Mouse (Mus musculus) monocyte, adult 5-6 weeks (primary cell): Measurements from ENCODE around the gene Mrpl17. TPM values are rescaled to one million over a fixed set of nuclear protein-coding genes. Genes with fewer than 3 reads are reported as not detected.

Source experiments
- total RNA-seq: library from RNA; stranded (forward); fragments of 200-1000, 200-491, 200-594 nt; gene quantifications from 3 replicates; pipeline ENCODE4 v1.2.3, GENCODE M21; 2017

The Mrpl17 gene
- total RNA-seq, 1 experiment from 2014 or later, result 12.5 TPM

Other genes with a start within 250 kb of the Mrpl17 start
- gene Apbb1, start 229.4 kb downstream of the Mrpl17 start, total RNA-seq, result 6.0 to 25.3 TPM (median 10.9 TPM) in 3 replicates
- gene Hpx, start 211.0 kb downstream of the Mrpl17 start, total RNA-seq, result not detected in 3 replicates
- gene Trim3, start 177.5 kb downstream of the Mrpl17 start, total RNA-seq, result 4.9 to 26.3 TPM (median 23.4 TPM) in 3 replicates
- 57.4 to 73.7 TPM (median 68.2 TPM) in 3 replicates for gene Timm10b, start 171.0 kb downstream of the Mrpl17 start, total RNA-seq
- 35.1 to 41.9 TPM (median 38.1 TPM) in 3 replicates for gene Arfip2, start 170.7 kb downstream of the Mrpl17 start, total RNA-seq
- gene Gm45799, start 170.5 kb downstream of the Mrpl17 start, total RNA-seq, result 1.5 to 7.3 TPM (median 2.1 TPM) in 3 replicates
- gene Dnhd1, start 160.3 kb downstream of the Mrpl17 start, total RNA-seq, result 1.6 to 6.3 TPM (median 5.8 TPM) in 3 replicates
- gene Ilk, start 74.5 kb downstream of the Mrpl17 start, total RNA-seq, result 105 to 145 TPM (median 128 TPM) in 3 replicates
- gene Rrp8, start 73.7 kb downstream of the Mrpl17 start, total RNA-seq, result 9.4 to 15.5 TPM (median 14.7 TPM) in 3 replicates
- gene Taf10, start 66.7 kb downstream of the Mrpl17 start, total RNA-seq, result 113 to 187 TPM (median 117 TPM) in 3 replicates
- 13.5 to 25.3 TPM (median 22.9 TPM) in 3 replicates for gene Tpp1, start 58.9 kb downstream of the Mrpl17 start, total RNA-seq
- not detected in 3 replicates for gene Dchs1, start 23.4 kb downstream of the Mrpl17 start, total RNA-seq
- 401 to 1,201 TPM (median 560 TPM) in 3 replicates for gene Gm4070, start 142.9 kb upstream of the Mrpl17 start, total RNA-seq